Mouse (Mus musculus) forebrain, embryonic 12.5 days (tissue): ENCODE data around the gene Padi4. TPM values are rescaled to one million over a fixed set of nuclear protein-coding genes. Genes with fewer than 3 reads are reported as not detected.
A peak's percentile ranks its signal among the peaks of the same experiment; 100 is the strongest.

Experiments used
- ATAC-seq: fragments of 200-750 bp; cut with Nextera tagmentation; 2 replicates; pipeline ENCODE4 v1.8.0; 2017; ENCODE audit warnings: moderate TSS enrichment; ENCODE audit not compliant: low FRiP score
- H3K27ac ChIP-seq: fragments of 300-500 bp; sonication (generic); 2 replicates; pipeline ENCODE4 v1.5.1; 2016; ENCODE audit warnings: mild to moderate bottlenecking
- H3K27me3 ChIP-seq: fragments of 300-500 bp; sonication (generic); 2 replicates; pipeline ENCODE4 v1.6.1; 2016; ENCODE audit warnings: mild to moderate bottlenecking
- H3K36me3 ChIP-seq: fragments of 300-500 bp; sonication (generic); replicated peaks from 2 replicates; pipeline ENCODE4 v1.6.1; 2016; ENCODE audit warnings: mild to moderate bottlenecking
- H3K4me1 ChIP-seq: fragments of 300-500 bp; sonication (generic); 2 replicates; pipeline ENCODE4 v1.6.1; 2016
- H3K4me2 ChIP-seq: fragments of 300-500 bp; sonication (generic); 2 replicates; pipeline ENCODE4 v1.6.1; 2016; ENCODE audit warnings: mild to moderate bottlenecking, moderate library complexity
- H3K4me3 ChIP-seq: fragments of 300-500 bp; sonication (generic); replicated peaks from 2 replicates; pipeline ENCODE4 v1.5.1; 2016; ENCODE audit warnings: mild to moderate bottlenecking
- H3K9ac ChIP-seq: fragments of 300-500 bp; sonication (generic); 2 replicates; pipeline ENCODE4 v1.6.1; 2016; ENCODE audit warnings: mild to moderate bottlenecking
- H3K9me3 ChIP-seq: fragments of 300-500 bp; sonication (generic); 2 replicates; pipeline ENCODE4 v1.6.1; 2016
- WGBS: fragments of 180-500 bp; shearing (Covaris S2); methylation state at CpG from one replicate; pipeline ENCODE4 v1.1.7; 2016; 5-methylcytosine and 5-hydroxymethylcytosine counted together
- polyA plus RNA-seq: library from polyadenylated mRNA; unstranded; fragments of >200 nt; fragmentation: Nextera tagmentation; extraction: Ambion mirVana; gene quantifications from 2 replicates; pipeline ENCODE4 v1.2.1, GENCODE M21; 2016

Padi4 gene
- 0.90 and 1.8 TPM in 2 replicates for polyA plus RNA-seq

- 88% methylated on average over 21 of the region's 21 CpGs for WGBS
These were observed at the start of gene Padi4 for GRCm38 (mm10) chr4:140774025-140774800. Gene Padi4, minus strand, starts transcription at chr4:140774236.

GRCm38 (mm10) chr4:140821988-140822387 is 48.0 kb upstream of the Padi4 start:
- H3K4me1 ChIP-seq, result no peaks in the 10 kb centered on the region
- no peaks in the 10 kb centered on the region for H3K9me3 ChIP-seq
- no peak for ATAC-seq
- H3K27ac ChIP-seq, result no peak overlapping the region
- H3K9ac ChIP-seq, result no peak overlapping the region
- no peaks in the 10 kb centered on the region for H3K27me3 ChIP-seq
- WGBS, result 62% methylated on average over 5 of the region's 5 CpGs
- no peak overlapping the region for H3K4me3 ChIP-seq
- H3K36me3 ChIP-seq, result no peaks in the 10 kb centered on the region
- no peak overlapping the region for H3K4me2 ChIP-seq

More at GRCm38 (mm10) chr4:140774025-140774800, at the start of gene Padi4:
- no peak within 1 kb of the TSS for H3K27ac ChIP-seq
- H3K4me2 ChIP-seq, result no peak within 1 kb of the TSS
- peaks cover 4% of the 10 kb centered on the region for H3K4me1 ChIP-seq
- no peak for ATAC-seq
- no peak within 1 kb of the TSS for H3K4me3 ChIP-seq
- no peaks in the 10 kb centered on the region for H3K36me3 ChIP-seq
- H3K9me3 ChIP-seq, result no peaks in the 10 kb centered on the region
- H3K27me3 ChIP-seq, result peaks cover 2% of the 10 kb centered on the region; the same call in 1 of the 2 replicates
- no peak within 1 kb of the TSS for H3K9ac ChIP-seq

- no peaks in the 10 kb centered on the region for H3K9me3 ChIP-seq
- WGBS, result 89% methylated on average over 8 of the region's 8 CpGs
- peaks cover 20% of the 10 kb centered on the region for H3K27me3 ChIP-seq
These were observed 43.4 kb upstream of the Padi4 start for GRCm38 (mm10) chr4:140817413-140817812.

GRCm38 (mm10) chr4:140815996-140816917 is 42.2 kb upstream of the Padi4 start:
- H3K9ac ChIP-seq, result no peak overlapping the region
- 70% methylated on average over 10 of the region's 10 CpGs for WGBS
- no peak for ATAC-seq

More at GRCm38 (mm10) chr4:140817413-140817812, 43.4 kb upstream of the Padi4 start:
- Histone ChIP-seq H3K36me3 (no peaks in the 10 kb centered on the region), H3K27ac (no peak overlapping the region), H3K4me1 (peaks cover 24% of the 10 kb centered on the region), H3K4me3 (no peak overlapping the region), H3K9ac (no peak overlapping the region), H3K4me2 (no peak overlapping the region)
- no peak for ATAC-seq

GRCm38 (mm10) chr4:140815496-140815895 is 41.5 kb upstream of the Padi4 start:
- 72% methylated on average over 5 of the region's 5 CpGs for WGBS
- Histone ChIP-seq H3K36me3 (no peaks in the 10 kb centered on the region), H3K27ac (no peak overlapping the region), H3K9ac (no peak overlapping the region), H3K4me1 (peaks cover 25% of the 10 kb centered on the region), H3K4me2 (no peak overlapping the region), H3K9me3 (no peaks in the 10 kb centered on the region), H3K4me3 (no peak overlapping the region), H3K27me3 (peaks cover 20% of the 10 kb centered on the region)
- ATAC-seq, result no peak

More at GRCm38 (mm10) chr4:140815996-140816917, 42.2 kb upstream of the Padi4 start:
- Histone ChIP-seq H3K27me3 (peaks cover 20% of the 10 kb centered on the region), H3K27ac (no peak overlapping the region), H3K4me1 (peaks cover 25% of the 10 kb centered on the region), H3K36me3 (no peaks in the 10 kb centered on the region), H3K4me2 (no peak overlapping the region), H3K9me3 (no peaks in the 10 kb centered on the region), H3K4me3 (no peak overlapping the region)

GRCm38 (mm10) chr4:140814241-140815225 is 40.5 kb upstream of the Padi4 start:
- H3K4me2 ChIP-seq, result peak overlapping the region; percentile 56
- peak overlapping the region; percentile 33 for H3K4me3 ChIP-seq
- no peaks in the 10 kb centered on the region for H3K36me3 ChIP-seq
- H3K27ac ChIP-seq, result no peak overlapping the region
- no peaks in the 10 kb centered on the region for H3K9me3 ChIP-seq
- 28% methylated on average over 36 of the region's 36 CpGs for WGBS
- ATAC-seq, result no peak
- H3K4me1 ChIP-seq, result peaks cover 25% of the 10 kb centered on the region
- H3K9ac ChIP-seq, result peak overlapping the region; percentile 48; the same call in 1 of the 2 replicates
- peaks cover 20% of the 10 kb centered on the region for H3K27me3 ChIP-seq

GRCm38 (mm10) chr4:140813358-140814185 is 39.5 kb upstream of the Padi4 start:
- Histone ChIP-seq H3K9ac (no peak overlapping the region), H3K36me3 (no peaks in the 10 kb centered on the region), H3K9me3 (no peaks in the 10 kb centered on the region), H3K27me3 (peaks cover 27% of the 10 kb centered on the region), H3K4me2 (peak overlapping the region; percentile 56), H3K27ac (no peak overlapping the region), H3K4me3 (peak overlapping the region; percentile 33; the same call in 1 of the 2 replicates), H3K4me1 (peaks cover 25% of the 10 kb centered on the region)
- no peak for ATAC-seq
- 21% methylated on average over 13 of the region's 13 CpGs for WGBS

GRCm38 (mm10) chr4:140812609-140813008 is 38.6 kb upstream of the Padi4 start:
- no peak overlapping the region for H3K4me2 ChIP-seq
- H3K27ac ChIP-seq, result no peak overlapping the region
- no peak overlapping the region for H3K4me3 ChIP-seq
- H3K9me3 ChIP-seq, result no peaks in the 10 kb centered on the region
- no peak for ATAC-seq
- no peak overlapping the region for H3K9ac ChIP-seq
- WGBS, result 48% methylated on average over 9 of the region's 14 CpGs
- peaks cover 25% of the 10 kb centered on the region for H3K4me1 ChIP-seq
- no peaks in the 10 kb centered on the region for H3K36me3 ChIP-seq
- H3K27me3 ChIP-seq, result peaks cover 27% of the 10 kb centered on the region

GRCm38 (mm10) chr4:140812191-140812590 is 38.2 kb upstream of the Padi4 start:
- Histone ChIP-seq H3K4me2 (no peak overlapping the region), H3K27ac (no peak overlapping the region), H3K9ac (no peak overlapping the region), H3K4me3 (no peak overlapping the region), H3K9me3 (no peaks in the 10 kb centered on the region), H3K4me1 (peaks cover 25% of the 10 kb centered on the region), H3K27me3 (peaks cover 27% of the 10 kb centered on the region), H3K36me3 (no peaks in the 10 kb centered on the region)
- WGBS, result 82% methylated on average over 8 of the region's 8 CpGs
- no peak for ATAC-seq

GRCm38 (mm10) chr4:140810458-140811260 is 36.6 kb upstream of the Padi4 start, which contains the start of gene Padi3:
Gene Padi3, minus strand, starts transcription at chr4:140810648.
- Histone ChIP-seq H3K27ac (no peak within 1 kb of the TSS), H3K4me2 (no peak within 1 kb of the TSS), H3K27me3 (peaks cover 27% of the 10 kb centered on the region), H3K9me3 (no peaks in the 10 kb centered on the region), H3K9ac (no peak within 1 kb of the TSS), H3K4me1 (peaks cover 22% of the 10 kb centered on the region), H3K36me3 (no peaks in the 10 kb centered on the region), H3K4me3 (no peak within 1 kb of the TSS)
- WGBS, result 78% methylated on average over 15 of the region's 16 CpGs
- ATAC-seq, result no peak
